Mouse (Mus musculus) spleen, postnatal 14 days (tissue): ENCODE data around the gene Tmem232.
"Not testable (repeated sequence)": the region's sequence is repeated elsewhere in the genome, so short reads cannot be mapped to it uniquely, and the experiment has no call there.

Experiments
- DNase-seq, 2 experiments: peaks; one replicate each; pipeline ENCODE4 v3.0.0; 2021 to 2022; ENCODE audit warnings: low spot score in 2 of 2

Gene Tmem232

GRCm38 (mm10) chr17:65532381-65532780, 8.2 kb downstream of the Tmem232 start:
- DNase-seq: not testable (repeated sequence)

GRCm38 (mm10) chr17:65527529-65527928, 13.1 kb downstream of the Tmem232 start:
- DNase-seq: no peak

- no peak for DNase-seq
These were observed 27.1 kb downstream of the Tmem232 start for GRCm38 (mm10) chr17:65513517-65513916.

GRCm38 (mm10) chr17:65484654-65485053, 55.9 kb downstream of the Tmem232 start:
- no peak for DNase-seq

GRCm38 (mm10) chr17:65476747-65477146, 63.8 kb downstream of the Tmem232 start:
- no peak for DNase-seq

- no peak for DNase-seq
These were observed 89.8 kb downstream of the Tmem232 start for GRCm38 (mm10) chr17:65450818-65451217.

- not testable (repeated sequence) for DNase-seq
These were observed 102.7 kb downstream of the Tmem232 start for GRCm38 (mm10) chr17:65437906-65438305.

- no peak for DNase-seq
These were observed 121.5 kb downstream of the Tmem232 start for GRCm38 (mm10) chr17:65419124-65419523.

- no peak for DNase-seq
These were observed 135.3 kb downstream of the Tmem232 start for GRCm38 (mm10) chr17:65405309-65405708.

- no peak for DNase-seq
These were observed 139.7 kb downstream of the Tmem232 start for GRCm38 (mm10) chr17:65400914-65401313.

- no peak for DNase-seq
These were observed 156.1 kb downstream of the Tmem232 start for GRCm38 (mm10) chr17:65384411-65384962.

- DNase-seq: no peak
These were observed 170.4 kb downstream of the Tmem232 start for GRCm38 (mm10) chr17:65370034-65370780.

GRCm38 (mm10) chr17:65365535-65366254, 174.9 kb downstream of the Tmem232 start:
- DNase-seq: no peak

- no peak for DNase-seq
These were observed 188.7 kb downstream of the Tmem232 start for GRCm38 (mm10) chr17:65351836-65352235.

- DNase-seq: no peak
These were observed 200.6 kb downstream of the Tmem232 start for GRCm38 (mm10) chr17:65340016-65340415.

- no peak for DNase-seq
These were observed 209.8 kb downstream of the Tmem232 start for GRCm38 (mm10) chr17:65330759-65331158.

GRCm38 (mm10) chr17:65325249-65325648, 215.3 kb downstream of the Tmem232 start:
- DNase-seq: peak in 1 of 2 experiments; percentile 11

GRCm38 (mm10) chr17:65320623-65321022, 220.0 kb downstream of the Tmem232 start:
- no peak for DNase-seq

GRCm38 (mm10) chr17:65299946-65300345, 240.6 kb downstream of the Tmem232 start:
- no peak for DNase-seq

- DNase-seq: no peak
These were observed 242.8 kb downstream of the Tmem232 start for GRCm38 (mm10) chr17:65297831-65298230.

GRCm38 (mm10) chr17:65252160-65252559, 288.4 kb downstream of the Tmem232 start:
- no peak for DNase-seq

- no peak for DNase-seq
These were observed 290.3 kb downstream of the Tmem232 start for GRCm38 (mm10) chr17:65250261-65250660.

- DNase-seq: no peak
These were observed 296.9 kb downstream of the Tmem232 start for GRCm38 (mm10) chr17:65243716-65244115.
